Mouse (Mus musculus) cortical plate, adult 2 months (tissue): ENCODE results near the gene Armc2. TPM values are rescaled to one million over a fixed set of nuclear protein-coding genes. Genes with fewer than 3 reads are reported as not detected.
A peak's percentile ranks its signal among the peaks of the same experiment; 100 is the strongest.

Experiments used
- H3K27ac ChIP-seq: fragments of 200-500 bp; 2 replicates; pipeline ENCODE4 v1.5.1; 2012; ENCODE audit warnings: low read length, control low read depth, inconsistent platforms; ENCODE audit not compliant: insufficient read depth
- H3K4me1 ChIP-seq: fragments of 200-500 bp; 2 replicates; pipeline ENCODE4 v1.6.1; 2011; ENCODE audit warnings: low read length; ENCODE audit not compliant: control insufficient read depth, insufficient read depth
- H3K4me3 ChIP-seq: fragments of 200-500 bp; 2 replicates; pipeline ENCODE4 v1.5.1; 2011; ENCODE audit warnings: mild to moderate bottlenecking, low read length, control low read depth; ENCODE audit not compliant: insufficient read depth
- CTCF ChIP-seq: fragments of 200-500 bp; IDR thresholded peaks from 2 replicates; pipeline ENCODE4 v1.5.1; 2011; ENCODE audit warnings: mild to moderate bottlenecking, control low read depth, low read length; ENCODE audit not compliant: insufficient read depth; ENCODE audit errors: extremely low read depth
- POLR2A ChIP-seq: fragments of 200-500 bp; IDR thresholded peaks from 2 replicates; pipeline ENCODE4 v1.6.1; 2011; ENCODE audit warnings: mild to moderate bottlenecking, low read length, control low read depth; ENCODE audit not compliant: insufficient read depth; ENCODE audit errors: extremely low read depth
- polyA plus RNA-seq: library from polyadenylated mRNA; depleted of rRNA; stranded (reverse); fragments of >200 nt; gene quantifications from 2 replicates; pipeline ENCODE4 v1.2.3, GENCODE M21; 2012

The Armc2 gene
- polyA plus RNA-seq, 1 experiment = 14.4 TPM

GRCm38 (mm10) chr10:41896865-41897264 is 121.4 kb downstream of the Armc2 start:
- Histone ChIP-seq H3K4me1 (peaks cover 9% of the 10 kb centered on the region; the same call in 1 of the 2 replicates), H3K27ac (no peak overlapping the region), H3K4me3 (no peak overlapping the region)
- TF ChIP-seq CTCF (no peak), POLR2A (no peak)

DNA sequence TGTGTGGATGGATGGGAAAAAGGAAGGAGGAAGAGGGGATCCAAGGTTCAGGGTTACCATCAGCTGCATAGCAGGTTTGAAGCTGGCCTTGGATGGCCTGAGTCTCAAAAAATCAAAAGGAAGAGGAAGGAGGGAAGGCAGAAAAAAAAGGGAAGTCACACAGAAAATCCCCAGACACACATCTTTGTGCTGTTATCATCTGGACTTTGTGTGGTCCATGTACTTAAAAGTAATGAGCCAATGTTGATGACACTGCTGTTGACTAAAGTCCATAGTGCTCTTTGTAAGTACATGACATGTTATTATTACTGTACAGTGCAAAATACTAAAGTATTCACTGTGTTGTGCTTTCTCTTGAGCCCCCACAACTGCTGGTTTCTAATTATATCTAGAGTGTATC is 121.8 kb downstream of the Armc2 start:
- Histone ChIP-seq H3K27ac (no peak overlapping the region), H3K4me3 (no peak overlapping the region), H3K4me1 (peaks cover 9% of the 10 kb centered on the region; the same call in 1 of the 2 replicates)
- TF ChIP-seq POLR2A (no peak), CTCF (no peak)

GRCm38 (mm10) chr10:41893433-41894411 is 124.5 kb downstream of the Armc2 start:
- Histone ChIP-seq H3K4me3 (no peak overlapping the region), H3K27ac (peak overlapping the region; percentile 33; the same call in 1 of the 2 replicates), H3K4me1 (peaks cover 14% of the 10 kb centered on the region)
- TF ChIP-seq POLR2A (no peak), CTCF (no peak)

DNA sequence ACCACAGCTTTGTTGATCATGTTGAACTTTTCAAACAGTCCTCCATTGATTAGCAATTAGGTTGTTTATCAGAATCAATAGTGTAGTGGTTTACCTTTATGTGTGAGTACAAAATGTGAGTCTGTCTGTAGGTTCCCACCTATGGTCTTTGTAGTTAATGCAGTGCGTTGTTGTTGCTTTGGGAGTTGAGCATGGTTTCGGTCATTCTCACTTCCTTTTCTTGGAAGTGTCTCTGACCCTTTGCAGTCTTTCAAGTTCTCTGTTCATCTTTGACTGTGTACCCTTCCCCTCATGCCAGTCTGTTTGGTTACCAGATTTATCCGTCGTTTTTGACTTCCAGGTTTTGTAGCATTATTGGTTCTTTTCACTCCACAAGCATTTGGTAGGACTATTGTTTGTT is 126.9 kb downstream of the Armc2 start:
- H3K27ac ChIP-seq = no peak overlapping the region
- no peak overlapping the region for H3K4me3 ChIP-seq
- peaks cover 14% of the 10 kb centered on the region for H3K4me1 ChIP-seq
- TF ChIP-seq POLR2A (no peak), CTCF (no peak)

DNA sequence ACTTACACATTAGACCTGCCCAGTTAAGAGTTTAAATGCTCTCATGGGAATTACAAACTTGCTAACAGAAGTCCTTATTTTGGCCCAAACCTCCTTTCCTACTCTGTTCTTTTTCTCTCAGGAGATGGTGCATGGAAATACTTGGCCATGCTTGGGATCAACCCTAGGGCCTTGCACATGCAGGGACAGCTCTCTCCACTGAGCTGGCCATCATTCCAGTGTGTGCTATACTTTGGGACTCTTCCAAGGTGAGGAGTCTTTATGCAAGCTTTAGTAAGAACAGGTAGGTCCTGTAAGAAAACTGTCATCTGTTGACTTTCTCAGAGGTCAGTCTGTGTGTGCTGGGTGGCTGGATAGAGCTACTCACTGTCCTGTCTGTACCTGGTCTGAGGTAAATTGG is 127.7 kb downstream of the Armc2 start:
- Histone ChIP-seq H3K27ac (no peak overlapping the region), H3K4me3 (no peak overlapping the region), H3K4me1 (peaks cover 14% of the 10 kb centered on the region)
- TF ChIP-seq POLR2A (no peak), CTCF (no peak)

DNA sequence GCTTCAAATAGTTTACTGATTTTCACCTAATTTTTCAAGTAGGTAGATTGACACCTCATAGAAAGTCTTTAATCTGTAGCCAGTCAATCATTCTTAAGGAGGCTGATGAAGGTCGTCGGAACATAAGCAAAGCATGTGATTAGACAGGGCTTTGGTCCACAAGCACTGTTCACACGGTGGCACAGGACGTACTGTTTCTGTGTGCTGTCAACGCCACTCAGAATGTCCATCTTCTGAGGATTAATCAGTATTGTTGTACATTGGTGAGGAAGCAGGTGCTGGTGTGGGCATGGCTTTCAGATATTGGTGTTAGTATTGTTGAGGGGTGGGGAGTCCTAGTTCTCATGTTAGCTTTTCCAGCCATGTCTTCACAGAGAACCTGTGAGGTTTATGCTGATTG is 128.7 kb downstream of the Armc2 start:
- H3K27ac ChIP-seq = 0 out of 2 replicates have a peak overlapping the region, but pooled peaks have one; percentile 65
- peak overlapping the region; percentile 23; the same call in 1 of the 2 replicates for H3K4me3 ChIP-seq
- TF ChIP-seq CTCF (no peak), POLR2A (no peak)
- H3K4me1 ChIP-seq = peaks cover 13% of the 10 kb centered on the region

DNA sequence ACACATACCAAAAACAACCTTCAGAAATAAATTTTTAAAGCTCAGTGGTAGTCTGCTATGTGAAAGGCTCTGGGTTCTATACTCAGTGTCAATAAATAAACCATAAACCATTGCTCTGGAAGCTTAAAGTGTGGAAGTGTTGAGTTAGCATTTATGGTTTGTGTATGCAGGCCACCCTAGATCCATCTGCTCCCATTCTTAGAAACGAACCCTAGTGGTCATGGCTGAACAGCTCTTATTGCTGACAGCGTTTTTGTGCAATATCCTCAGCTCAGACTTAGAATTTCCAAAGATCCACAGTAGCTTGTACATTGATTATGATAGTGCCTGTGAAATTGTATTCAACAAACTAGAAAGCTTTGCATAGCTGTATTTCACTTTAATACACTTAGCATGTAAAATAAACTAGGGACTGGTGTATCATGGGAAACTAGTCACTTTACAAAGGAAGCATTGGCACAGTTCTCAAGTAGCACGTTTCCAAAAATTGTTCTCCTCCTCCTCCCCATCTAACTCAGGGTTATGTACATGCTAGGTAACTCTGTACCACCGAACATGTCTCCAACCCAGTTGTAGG is 129.8 kb downstream of the Armc2 start:
- TF ChIP-seq POLR2A = no peak
- TF ChIP-seq CTCF = peak; percentile 36
- H3K4me1 ChIP-seq = peaks cover 11% of the 10 kb centered on the region
- H3K27ac ChIP-seq = no peak overlapping the region
- peak overlapping the region; percentile 90 for H3K4me3 ChIP-seq

DNA sequence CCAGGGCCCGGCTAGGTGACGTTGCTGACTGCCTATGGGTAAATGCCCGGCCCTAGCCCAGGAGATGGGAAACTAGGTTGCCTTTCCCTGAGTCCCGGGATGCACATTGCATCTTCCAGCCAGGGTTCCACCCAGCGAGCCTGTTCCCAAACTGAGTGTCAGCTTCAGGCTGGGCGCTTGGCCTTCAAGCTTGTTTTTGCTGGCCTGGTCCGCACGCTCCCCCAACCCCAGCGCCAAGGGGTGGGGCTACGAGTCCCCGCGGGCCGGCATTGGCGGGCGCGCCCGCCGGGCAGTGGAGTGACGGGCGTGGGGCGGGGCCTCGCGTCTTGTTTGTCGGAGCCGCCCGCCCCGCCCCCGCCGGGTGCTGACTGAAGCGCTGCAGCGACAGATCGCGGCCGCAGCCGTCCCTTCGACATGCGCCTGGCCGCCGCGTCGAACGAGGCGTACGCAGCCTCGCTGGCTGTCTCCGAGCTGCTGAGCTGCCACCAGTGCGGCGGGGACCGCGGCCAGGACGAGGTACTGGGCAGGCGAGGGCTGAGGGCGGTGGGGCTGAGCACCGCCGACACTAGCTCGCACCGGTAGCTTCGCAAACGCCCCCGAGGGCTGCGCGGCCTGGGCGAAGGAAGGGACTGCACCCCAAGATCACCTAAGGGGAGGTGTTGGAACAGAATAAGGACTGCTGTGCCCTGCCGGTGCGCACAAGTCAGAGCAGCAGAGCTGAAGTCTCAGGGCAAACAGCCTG is 131.0 kb downstream of the Armc2 start:
- peak; percentile 89 for TF ChIP-seq POLR2A
- no peak for TF ChIP-seq CTCF
- peaks cover 8% of the 10 kb centered on the region for H3K4me1 ChIP-seq
- peak overlapping the region; percentile 95 for H3K27ac ChIP-seq
- peak overlapping the region; percentile 90 for H3K4me3 ChIP-seq
